Mouse (Mus musculus): ENCODE results near the gene Gm15557. TPM values are rescaled to one million over a fixed set of nuclear protein-coding genes. Genes with fewer than 3 reads are reported as not detected.

Gene Gm15557
- polyA plus RNA-seq, 1 experiment = not detected

- no peak for DNase-seq (ENCODE audit: low read depth, low spot score)
- 21% methylated on average over 5 of the region's 5 CpGs for WGBS
Measured at GRCm38 (mm10) chr2:155947390-155948002, 7.0 kb downstream of the Gm15557 start.

GRCm38 (mm10) chr2:155949362-155949761, 8.8 kb downstream of the Gm15557 start:
- 67% methylated on average over 6 of the region's 6 CpGs for WGBS
- DNase-seq (ENCODE audit: low read depth, low spot score) = no peak

GRCm38 (mm10) chr2:155952006-155952405, 11.5 kb downstream of the Gm15557 start:
- DNase-seq (ENCODE audit: low read depth, low spot score) = no peak

- DNase-seq (ENCODE audit: low read depth, low spot score) = peak; percentile 70
- under 1% methylated on average over 59 of the region's 59 CpGs for WGBS
Measured at GRCm38 (mm10) chr2:155956134-155957059, 15.9 kb downstream of the Gm15557 start, which contains the start of gene Cep250. TSS of gene Cep250 (plus strand) at chr2:155956458.

- no peak for DNase-seq (ENCODE audit: low read depth, low spot score)
- 81% methylated on average over 5 of the region's 5 CpGs for WGBS
Measured at GRCm38 (mm10) chr2:155959981-155960380, 19.5 kb downstream of the Gm15557 start.

- 89% methylated on average over 10 of the region's 10 CpGs for WGBS
- no peak for DNase-seq (ENCODE audit: low read depth, low spot score)
Measured at GRCm38 (mm10) chr2:155961862-155962261, 21.3 kb downstream of the Gm15557 start.

- WGBS = 47% methylated on average over 1 of the region's 1 CpGs
- DNase-seq (ENCODE audit: low read depth, low spot score) = no peak
Measured at GRCm38 (mm10) chr2:155962991-155963390, 22.5 kb downstream of the Gm15557 start.

GRCm38 (mm10) chr2:155973348-155973747, 32.8 kb downstream of the Gm15557 start:
- WGBS = 74% methylated on average over 6 of the region's 6 CpGs
- DNase-seq (ENCODE audit: low read depth, low spot score) = no peak

- no peak for DNase-seq (ENCODE audit: low read depth, low spot score)
- 85% methylated on average over 14 of the region's 14 CpGs for WGBS
Measured at GRCm38 (mm10) chr2:155974087-155974731, 33.7 kb downstream of the Gm15557 start.

- WGBS = 72% methylated on average over 5 of the region's 5 CpGs
- no peak for DNase-seq (ENCODE audit: low read depth, low spot score)
Measured at GRCm38 (mm10) chr2:155979328-155979991, 38.9 kb downstream of the Gm15557 start.

GRCm38 (mm10) chr2:155985776-155986175, 45.2 kb downstream of the Gm15557 start:
- DNase-seq (ENCODE audit: low read depth, low spot score) = no peak
- WGBS = 89% methylated on average over 7 of the region's 7 CpGs

- no peak for DNase-seq (ENCODE audit: low read depth, low spot score)
- 97% methylated on average over 6 of the region's 6 CpGs for WGBS
Measured at GRCm38 (mm10) chr2:155987131-155987530, 46.6 kb downstream of the Gm15557 start.

GRCm38 (mm10) chr2:155989085-155989484, 48.6 kb downstream of the Gm15557 start:
- WGBS = 82% methylated on average over 4 of the region's 4 CpGs
- DNase-seq (ENCODE audit: low read depth, low spot score) = no peak

GRCm38 (mm10) chr2:155991151-155991550, 50.6 kb downstream of the Gm15557 start:
- DNase-seq (ENCODE audit: low read depth, low spot score) = no peak
- WGBS = 93% methylated on average over 10 of the region's 10 CpGs

GRCm38 (mm10) chr2:155991863-155992321, 51.4 kb downstream of the Gm15557 start:
- 37% methylated on average over 14 of the region's 14 CpGs for WGBS
- peak; percentile 37 for DNase-seq (ENCODE audit: low read depth, low spot score)

Other genes with a start within 250 kb of the Gm15557 start
- gene Trpc4ap, start 248.3 kb upstream of the Gm15557 start, polyA plus RNA-seq (2012; rRNA removed) = 96.4 and 119 TPM in 2 replicates
- gene Edem2, start 211.3 kb upstream of the Gm15557 start, polyA plus RNA-seq (2012; rRNA removed) = 67.4 and 77.2 TPM in 2 replicates
- not detected in 2 replicates for gene Gm17581, start 204.9 kb upstream of the Gm15557 start, polyA plus RNA-seq (2012; rRNA removed)
- 7.9 and 10.1 TPM in 2 replicates for gene Procr, start 189.6 kb upstream of the Gm15557 start, polyA plus RNA-seq (2012; rRNA removed)
- gene Mmp24, start 165.4 kb upstream of the Gm15557 start, polyA plus RNA-seq (2012; rRNA removed) = 0.33 and 1.7 TPM in 2 replicates
- gene BC029722, start 121.3 kb upstream of the Gm15557 start, polyA plus RNA-seq (2012; rRNA removed) = 19.0 and 22.9 TPM in 2 replicates
- gene Eif6, start 113.8 kb upstream of the Gm15557 start, polyA plus RNA-seq (2012; rRNA removed) = 288 and 346 TPM in 2 replicates
- 0.97 and 1.7 TPM in 2 replicates for gene Fam83c, start 105.9 kb upstream of the Gm15557 start, polyA plus RNA-seq (2012; rRNA removed)
- gene Uqcc1, start 10.4 kb upstream of the Gm15557 start, polyA plus RNA-seq (2012; rRNA removed) = 26.7 and 31.3 TPM in 2 replicates
- gene Gdf5, start 4.6 kb downstream of the Gm15557 start, polyA plus RNA-seq (2012; rRNA removed) = 0.10 and 0.15 TPM in 2 replicates
- gene Cep250, start 15.7 kb downstream of the Gm15557 start, polyA plus RNA-seq (2012; rRNA removed) = 4.7 and 8.2 TPM in 2 replicates
- gene 6430550D23Rik, start 67.2 kb downstream of the Gm15557 start, polyA plus RNA-seq (2012; rRNA removed) = 1.4 and 1.8 TPM in 2 replicates
- 291 and 343 TPM in 2 replicates for gene Ergic3, start 67.3 kb downstream of the Gm15557 start, polyA plus RNA-seq (2012; rRNA removed)
- 0.06 and 0.45 TPM in 2 replicates for gene Fer1l4, start 112.2 kb downstream of the Gm15557 start, polyA plus RNA-seq (2012; rRNA removed)
- gene Spag4, start 124.4 kb downstream of the Gm15557 start, polyA plus RNA-seq (2012; rRNA removed) = 0.47 and 0.86 TPM in 2 replicates
- 28.4 and 52.4 TPM in 2 replicates for gene Cpne1, start 171.2 kb downstream of the Gm15557 start, polyA plus RNA-seq (2012; rRNA removed)
- gene Rbm12, start 171.2 kb downstream of the Gm15557 start, polyA plus RNA-seq (2012; rRNA removed) = 3.9 and 8.1 TPM in 2 replicates
- 1.1 and 3.1 TPM in 2 replicates for gene Gm28036, start 186.4 kb downstream of the Gm15557 start, polyA plus RNA-seq (2012; rRNA removed)
- gene Romo1, start 203.3 kb downstream of the Gm15557 start, polyA plus RNA-seq (2012; rRNA removed) = 172 and 173 TPM in 2 replicates
- gene Nfs1, start 203.5 kb downstream of the Gm15557 start, polyA plus RNA-seq (2012; rRNA removed) = 34.1 and 48.5 TPM in 2 replicates
- gene Rbm39, start 239.5 kb downstream of the Gm15557 start, polyA plus RNA-seq (2012; rRNA removed) = 26.0 and 35.1 TPM in 2 replicates